Mouse (Mus musculus): ENCODE data around the gene Ankrd9.
A peak's percentile ranks its signal among the peaks of the same experiment; 100 is the strongest.

Gene Ankrd9

DNA sequence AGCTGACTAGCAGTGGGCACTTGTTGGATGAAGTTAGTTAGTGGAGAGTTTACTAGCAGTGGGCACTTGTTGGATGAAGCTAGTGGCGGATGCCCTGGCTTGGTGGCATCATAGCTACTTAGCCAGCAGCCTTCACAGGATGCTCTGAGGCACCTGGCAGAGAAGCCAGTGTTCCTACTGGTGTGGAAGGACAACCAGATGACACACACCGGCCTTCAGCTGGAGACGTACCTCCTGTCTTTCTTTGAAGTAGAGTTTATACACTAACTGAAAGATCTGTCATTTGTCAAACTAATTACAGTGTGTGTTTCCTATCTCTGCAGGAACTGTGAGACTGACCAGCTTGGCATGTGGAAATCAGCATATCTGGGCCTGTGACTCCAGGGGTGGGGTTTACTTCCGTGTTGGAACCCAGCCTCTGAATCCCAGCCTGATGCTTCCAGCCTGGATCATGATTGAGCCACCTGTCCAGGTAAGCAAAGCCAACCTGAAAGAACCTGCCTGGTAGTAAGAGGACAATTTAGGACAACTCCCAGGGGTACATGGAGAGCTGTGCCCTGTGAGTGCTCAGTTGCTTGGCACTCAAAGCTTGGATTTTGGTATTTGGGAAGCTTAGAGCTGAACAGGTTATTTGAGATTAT is 24.4 kb downstream of the Ankrd9 start:
- no peak for DNase-seq

DNA sequence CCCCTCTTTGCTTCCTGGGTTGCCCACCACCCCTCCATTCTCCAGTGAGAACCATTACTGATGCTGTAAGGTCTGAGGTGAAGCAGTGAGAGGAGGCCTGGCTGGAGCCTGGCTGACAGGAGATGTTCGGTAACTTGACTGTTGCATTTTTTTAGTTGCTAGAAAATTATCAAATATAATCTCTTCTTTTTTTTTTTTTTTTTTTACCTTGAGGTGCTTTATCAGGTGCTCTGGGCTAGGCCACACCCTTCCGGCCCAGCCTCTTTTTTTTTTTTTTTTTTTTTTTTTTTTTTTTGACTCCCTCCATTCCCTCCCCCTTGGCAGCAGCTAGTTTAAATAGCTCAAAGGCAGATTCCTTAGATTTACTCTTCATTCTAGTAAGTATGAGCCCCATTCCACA is 24.9 kb downstream of the Ankrd9 start:
- DNase-seq: no peak

DNA sequence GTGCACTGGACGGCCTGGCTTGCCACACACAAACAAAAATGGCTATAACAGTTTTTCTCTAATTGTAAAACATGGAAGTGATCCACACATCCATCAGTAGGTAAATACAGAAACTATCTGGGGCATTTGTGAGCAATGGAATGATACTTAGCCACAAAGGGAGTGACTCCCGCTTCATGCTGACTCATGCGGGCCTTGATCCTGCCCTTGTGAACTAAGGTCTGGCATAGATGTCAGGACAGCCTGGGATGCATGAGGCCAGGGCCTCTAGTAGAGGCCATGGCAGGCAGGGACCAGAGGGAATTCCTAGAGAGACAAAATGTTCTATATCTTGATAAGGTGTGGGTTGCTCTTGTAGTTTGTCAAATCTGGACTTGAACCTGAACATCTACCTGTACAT is 25.4 kb downstream of the Ankrd9 start:
- DNase-seq: peak; percentile 81

DNA sequence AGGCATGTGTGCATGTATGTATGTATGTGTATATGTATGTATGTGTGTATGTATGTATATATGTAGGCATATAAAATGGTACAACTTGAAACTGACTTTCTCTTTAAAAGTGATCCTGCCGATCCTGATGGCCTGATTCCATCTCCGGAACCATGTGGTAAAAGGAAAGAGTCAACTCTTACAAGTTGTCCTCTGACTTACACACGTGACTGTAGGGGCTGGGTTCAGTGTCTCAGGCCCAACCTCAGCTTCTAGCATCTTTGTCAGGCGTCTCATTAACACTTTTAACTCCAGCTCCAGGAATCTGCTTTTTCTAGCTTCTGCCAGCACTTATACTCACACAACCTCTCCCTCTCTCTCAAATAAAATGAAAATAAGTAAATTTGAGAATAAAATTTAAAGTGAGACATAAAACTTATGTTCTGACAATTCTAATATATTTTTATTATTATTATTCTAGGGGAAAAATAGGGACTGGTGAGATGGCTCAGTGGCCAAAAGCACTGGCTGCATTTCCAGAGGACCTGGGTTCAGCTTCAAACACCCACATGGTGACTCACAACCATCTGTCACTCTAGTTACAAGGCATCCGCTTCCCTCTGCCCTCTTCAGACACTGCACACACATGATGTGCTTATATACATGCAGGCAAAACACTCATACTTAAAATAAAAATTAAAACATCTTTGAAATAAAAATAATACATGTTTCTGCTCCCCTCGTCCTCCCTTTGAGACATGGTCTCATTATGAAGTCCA is 26.0 kb downstream of the Ankrd9 start:
- no peak for DNase-seq

DNA sequence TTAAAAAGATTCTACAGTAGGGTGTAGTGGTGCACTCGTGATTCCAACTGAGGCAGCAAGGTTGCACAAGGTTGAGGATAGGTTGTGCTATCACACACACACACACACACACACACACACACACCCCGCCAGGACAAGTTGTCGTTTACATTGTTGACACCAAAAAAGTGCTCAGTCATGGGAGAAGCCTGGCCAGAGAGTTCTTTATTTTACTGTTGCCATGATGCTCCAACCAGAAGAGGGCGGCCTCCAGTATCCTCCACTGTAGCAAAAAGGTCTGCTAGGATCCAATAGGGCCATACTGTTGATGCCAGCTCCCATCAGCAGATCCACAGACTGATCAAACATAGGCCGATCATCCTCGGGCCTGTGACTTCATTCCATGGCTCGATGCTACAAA is 27.6 kb downstream of the Ankrd9 start:
- DNase-seq: peak; percentile 73

DNA sequence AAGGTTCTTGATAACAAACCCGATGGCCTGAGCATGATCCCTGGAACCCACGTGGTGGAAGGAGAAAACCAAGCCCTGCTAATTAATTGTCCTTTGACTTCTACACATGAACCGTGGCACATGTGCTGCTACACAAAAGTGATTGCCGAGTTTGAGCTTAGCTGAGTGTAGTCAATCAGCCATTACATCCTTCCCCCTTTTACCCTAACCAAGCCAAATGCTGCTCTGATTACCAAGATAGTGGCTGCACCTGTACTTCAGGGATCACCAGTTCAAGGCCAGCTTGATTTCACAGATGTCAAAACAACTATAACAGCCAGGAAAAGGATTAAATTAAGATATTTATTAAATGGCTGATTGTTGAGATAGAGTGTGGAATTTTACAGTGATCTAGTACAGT is 28.7 kb downstream of the Ankrd9 start:
- no peak for DNase-seq

DNA sequence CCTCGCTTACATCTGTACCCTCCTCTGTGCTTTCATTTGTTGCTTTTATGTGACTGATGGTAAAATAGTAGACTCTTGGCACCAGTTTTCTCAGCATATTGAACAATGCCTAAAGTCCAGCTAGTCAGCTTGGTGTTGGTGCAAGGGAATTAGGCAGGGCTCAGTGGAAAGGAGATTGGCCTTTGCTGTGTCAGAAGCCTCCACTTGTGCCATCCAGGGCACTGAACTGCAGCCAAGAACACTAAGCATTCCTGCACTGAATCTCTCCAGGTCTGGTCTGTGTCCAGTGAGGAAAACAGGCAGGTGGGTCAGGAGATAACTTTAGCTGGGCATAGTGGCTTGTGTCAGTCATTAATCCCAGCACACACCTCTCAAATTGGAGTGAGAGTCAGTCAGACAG is 29.4 kb downstream of the Ankrd9 start:
- no peak for DNase-seq

DNA sequence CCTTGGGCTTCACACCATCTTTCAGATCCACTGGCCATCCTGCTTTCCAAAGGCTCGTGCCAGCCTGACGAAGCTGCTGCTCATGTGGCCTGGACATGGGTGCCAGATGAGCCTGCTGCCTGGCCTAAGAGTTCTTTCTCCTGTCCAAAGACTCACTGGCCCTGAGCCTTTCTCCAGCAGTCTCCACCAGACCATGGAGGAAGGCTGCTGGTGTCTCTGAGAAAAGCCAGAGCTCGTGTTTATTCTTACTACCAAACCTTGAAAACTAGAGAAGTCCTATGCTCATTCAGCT is 30.0 kb downstream of the Ankrd9 start:
- no peak for DNase-seq

DNA sequence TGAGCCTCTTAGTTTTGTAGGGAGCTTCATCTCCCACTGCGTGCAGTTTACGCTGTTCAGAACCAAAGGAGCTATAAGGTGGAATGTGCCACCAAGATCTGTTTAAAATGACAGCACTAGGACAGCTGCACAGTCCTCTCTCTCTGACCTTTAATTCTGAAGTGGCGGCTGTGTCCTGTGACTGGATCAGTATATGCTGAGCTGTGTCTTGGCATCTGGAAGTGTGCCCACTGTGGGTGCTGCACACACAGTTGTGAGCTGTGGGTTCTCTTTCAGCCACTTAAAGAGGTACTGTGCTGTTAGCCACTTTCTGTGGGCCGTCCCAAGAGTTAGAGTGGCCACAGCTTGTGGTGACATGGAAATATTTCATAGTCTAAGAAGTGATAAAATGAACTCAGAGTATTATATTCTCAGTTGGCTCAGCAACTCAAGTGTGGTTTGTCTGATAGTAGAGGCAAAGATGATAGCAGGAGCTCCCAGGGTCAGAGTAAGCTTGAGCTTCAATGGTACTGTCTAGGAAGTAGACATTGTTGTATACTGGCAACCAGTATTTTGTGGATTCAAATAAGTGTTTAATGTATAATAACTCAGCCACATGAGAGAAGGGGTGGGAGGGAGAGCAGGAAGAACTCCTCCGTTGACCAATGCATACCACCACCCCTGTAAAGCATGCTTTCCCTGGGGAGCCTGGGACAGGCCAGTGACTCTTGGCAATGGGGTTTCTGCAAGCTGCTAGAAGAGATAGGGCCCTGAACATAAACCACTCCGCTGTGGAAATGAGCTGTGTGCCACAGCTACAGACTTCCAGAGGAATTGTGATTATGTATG is 30.5 kb downstream of the Ankrd9 start:
- DNase-seq: no peak

DNA sequence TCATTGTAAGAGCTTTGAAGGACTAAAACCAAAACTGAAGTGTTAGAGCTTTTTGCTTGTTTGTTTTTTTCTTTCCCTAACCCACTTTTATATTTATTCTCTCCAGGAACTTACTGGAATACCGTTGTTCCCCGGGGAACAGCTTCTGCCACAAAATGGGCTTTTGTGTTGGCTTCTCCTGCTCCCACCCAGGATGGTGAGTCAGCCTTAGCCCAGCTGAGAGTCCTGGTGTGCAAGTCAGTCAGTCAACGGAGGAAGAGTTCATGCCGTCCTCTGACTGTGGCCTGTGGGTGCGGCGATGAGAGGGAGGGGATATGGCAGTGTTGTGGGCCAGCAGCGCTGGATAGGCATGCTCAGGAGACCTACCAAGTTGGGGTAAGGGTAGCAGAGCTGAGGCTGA is 32.6 kb downstream of the Ankrd9 start:
- DNase-seq: no peak

DNA sequence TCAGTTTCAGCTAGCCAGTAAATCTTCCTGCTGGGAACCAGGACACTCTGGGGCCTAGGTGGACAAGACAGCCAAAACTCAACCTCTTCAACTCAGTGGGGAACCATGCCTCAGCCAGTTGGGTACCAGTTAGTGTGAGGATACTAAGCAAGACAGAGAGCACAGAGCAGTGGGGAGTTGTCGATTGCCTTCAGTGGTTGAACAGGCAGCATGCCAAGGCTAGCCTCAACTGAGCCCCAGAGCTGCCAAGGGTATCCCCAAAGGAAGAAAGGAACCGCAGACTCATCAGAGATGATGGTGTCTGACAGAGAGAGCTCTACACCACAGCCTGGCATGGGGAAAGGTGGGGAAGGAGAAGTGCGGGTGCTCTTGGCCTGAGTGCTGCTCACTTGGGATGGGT is 38.0 kb downstream of the Ankrd9 start:
- no peak for DNase-seq

DNA sequence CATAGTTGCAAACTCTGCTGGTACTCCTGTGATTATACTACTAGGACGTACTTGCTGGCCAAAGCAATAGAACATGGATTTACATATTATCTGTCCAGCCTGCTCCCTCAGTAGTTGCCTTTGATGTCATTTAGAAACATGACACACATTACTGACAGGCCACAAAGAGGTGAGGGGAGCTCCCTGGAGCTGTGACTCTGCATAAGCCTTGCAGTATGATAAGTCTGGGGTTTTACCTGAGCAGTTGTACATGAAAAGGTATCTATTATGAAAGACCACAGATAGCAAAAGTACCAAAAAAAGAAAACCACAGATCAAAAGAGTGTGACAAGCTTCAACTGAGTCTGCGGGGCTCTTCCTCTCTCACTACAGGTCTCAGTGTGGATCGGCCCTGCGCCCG is 39.5 kb downstream of the Ankrd9 start:
- no peak for DNase-seq

DNA sequence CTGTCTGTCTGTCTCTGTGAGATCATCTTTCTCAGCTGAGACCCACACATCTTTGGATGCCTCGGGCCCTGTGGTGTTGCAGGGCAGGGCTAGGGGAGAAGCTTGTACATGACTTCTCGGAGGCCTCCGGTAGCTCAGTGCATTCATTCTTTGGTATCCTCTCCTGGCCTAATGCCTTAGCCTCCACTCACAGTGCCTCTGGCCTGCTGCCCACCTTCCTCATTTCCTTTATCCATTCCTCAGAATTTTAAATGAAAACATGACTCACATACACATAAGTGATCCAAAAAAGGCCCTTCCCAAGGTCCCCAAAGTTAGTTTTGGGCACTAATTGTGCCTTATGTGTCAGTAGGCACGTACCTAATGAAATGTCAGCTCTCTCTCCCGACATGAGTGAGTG is 41.3 kb downstream of the Ankrd9 start:
- DNase-seq: no peak

DNA sequence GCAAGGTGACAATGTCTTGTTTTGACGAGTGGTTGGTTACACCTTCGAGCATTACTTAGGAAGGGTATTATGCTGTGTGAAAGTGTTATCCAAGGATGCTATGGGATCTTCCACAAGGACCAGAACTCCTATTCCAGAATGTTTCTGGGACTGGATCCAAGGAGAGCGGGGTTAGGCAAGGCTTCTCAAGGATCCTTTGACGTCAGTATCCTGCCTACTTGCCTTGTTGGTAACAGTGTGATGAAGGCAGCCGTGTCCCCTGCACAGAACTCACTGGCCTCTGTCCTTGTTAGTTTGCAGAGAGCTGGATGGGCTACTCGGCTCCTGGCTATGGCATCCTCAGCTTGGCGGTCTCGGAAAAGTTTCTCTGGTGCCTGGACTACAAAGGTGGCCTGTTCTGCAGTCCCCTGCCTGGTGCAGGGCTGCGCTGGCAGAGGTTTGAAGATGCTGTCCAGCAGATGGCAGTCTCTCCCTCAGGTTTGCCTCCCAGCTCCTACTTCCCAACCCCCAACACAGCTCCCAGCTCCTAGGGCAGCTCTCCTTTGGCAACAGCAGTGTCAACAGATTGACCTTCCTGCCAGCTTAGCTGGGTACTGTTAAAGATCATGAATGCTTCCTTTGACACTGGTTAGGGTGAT is 42.7 kb downstream of the Ankrd9 start:
- DNase-seq: peak; percentile 85

DNA sequence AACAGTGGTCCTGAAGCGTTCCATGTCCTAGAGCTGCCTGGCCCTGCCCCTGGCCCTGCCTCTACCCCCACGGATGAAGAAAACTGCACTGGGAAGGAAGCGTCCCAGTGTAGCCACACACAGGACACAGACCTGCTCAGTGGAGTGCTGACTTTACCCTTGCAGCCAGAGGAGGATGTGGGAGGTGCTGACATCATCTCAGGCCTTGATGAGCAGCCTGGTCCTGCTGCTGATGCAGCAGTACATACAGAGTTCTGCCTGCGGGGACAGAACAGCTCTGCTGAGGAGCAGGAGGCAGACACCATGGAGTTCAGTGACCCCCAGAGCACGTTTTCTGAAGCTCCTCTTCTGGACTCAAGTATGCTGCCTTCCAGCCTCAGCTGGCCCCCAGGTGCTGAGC is 46.0 kb downstream of the Ankrd9 start:
- DNase-seq: no peak

All from liver (tissue).